Mouse (Mus musculus) heart, embryonic 14.5 days (tissue): Measurements from ENCODE around the gene Gm11939. TPM values are rescaled to one million over a fixed set of nuclear protein-coding genes. Genes with fewer than 3 reads are reported as not detected.

Experiments
- ATAC-seq: fragments of 200-750 bp; cut with Nextera tagmentation; 2 replicates; pipeline ENCODE4 v1.8.0; 2017; ENCODE audit warnings: low read depth, moderate TSS enrichment; ENCODE audit not compliant: insufficient number of reproducible peaks, insufficient read depth, low FRiP score
- H3K27ac ChIP-seq, 2 experiments: fragments of 200-500 bp in 1 of 2; fragments of 300-500 bp in 1 of 2; sonication (generic) in 1 of 2; replicated peaks in 1 of 2; 2 replicates each; pipeline ENCODE4 v1.5.1; 2012 to 2014; ENCODE audit warnings: low read depth in 2 of 2, low read length in 2 of 2, control low read depth in 1 of 2, mild to moderate bottlenecking in 1 of 2, mixed read lengths in 1 of 2; ENCODE audit not compliant: control insufficient read depth in 1 of 2, insufficient read depth in 1 of 2
- H3K27me3 ChIP-seq: fragments of 300-500 bp; sonication (generic); 2 replicates; pipeline ENCODE4 v1.6.1; 2014; ENCODE audit warnings: mild to moderate bottlenecking, low read length, control low read depth; ENCODE audit not compliant: control insufficient read depth, insufficient read depth
- H3K36me3 ChIP-seq: fragments of 300-500 bp; sonication (generic); 2 replicates; pipeline ENCODE4 v1.6.1; 2014; ENCODE audit warnings: mild to moderate bottlenecking, control low read depth, low read length, mixed read lengths; ENCODE audit not compliant: control insufficient read depth, insufficient read depth
- H3K4me1 ChIP-seq, 2 experiments: fragments of 200-500 bp in 1 of 2; fragments of 300-500 bp in 1 of 2; sonication (generic) in 1 of 2; 2 replicates each; pipeline ENCODE4 v1.6.1; 2012 to 2014; ENCODE audit warnings: low read length in 2 of 2, control low read depth in 1 of 2, mixed read lengths in 1 of 2; ENCODE audit not compliant: control insufficient read depth in 2 of 2, insufficient read depth in 2 of 2
- H3K4me2 ChIP-seq: fragments of 300-500 bp; sonication (generic); 2 replicates; pipeline ENCODE4 v1.6.1; 2014; ENCODE audit warnings: mild to moderate bottlenecking, low read length
- H3K4me3 ChIP-seq, 2 experiments: fragments of 200-500 bp in 1 of 2; fragments of 300-500 bp in 1 of 2; sonication (generic) in 1 of 2; 2 replicates each; pipeline ENCODE4 v1.5.1; 2012 to 2014; ENCODE audit warnings: low read length in 2 of 2, mild to moderate bottlenecking in 2 of 2, control low read depth in 1 of 2, low read depth in 1 of 2, moderate library complexity in 1 of 2; ENCODE audit not compliant: control insufficient read depth in 1 of 2, insufficient read depth in 1 of 2
- H3K9ac ChIP-seq: fragments of 300-500 bp; sonication (generic); 2 replicates; pipeline ENCODE4 v1.6.1; 2014; ENCODE audit warnings: mild to moderate bottlenecking, low read length
- H3K9me3 ChIP-seq: fragments of 300-500 bp; sonication (generic); 2 replicates; pipeline ENCODE4 v1.6.1; 2016; ENCODE audit warnings: low read length, control low read depth; ENCODE audit not compliant: control insufficient read depth
- WGBS: fragments of 180-500 bp; shearing (Covaris S2); extraction: QIAGEN DNeasy Blood & Tissue Kit; methylation state at CpG from one replicate; pipeline ENCODE4 v1.1.7; 2014; 5-methylcytosine and 5-hydroxymethylcytosine counted together
- polyA plus RNA-seq: library from polyadenylated mRNA; unstranded; fragments of >200 nt; fragmentation: Nextera tagmentation; extraction: Ambion mirVana; gene quantifications from 2 replicates; pipeline ENCODE4 v1.2.1, GENCODE M21; 2014

Gene Gm11939
- polyA plus RNA-seq, 1 experiment from 2014 or later, result not detected

DNA sequence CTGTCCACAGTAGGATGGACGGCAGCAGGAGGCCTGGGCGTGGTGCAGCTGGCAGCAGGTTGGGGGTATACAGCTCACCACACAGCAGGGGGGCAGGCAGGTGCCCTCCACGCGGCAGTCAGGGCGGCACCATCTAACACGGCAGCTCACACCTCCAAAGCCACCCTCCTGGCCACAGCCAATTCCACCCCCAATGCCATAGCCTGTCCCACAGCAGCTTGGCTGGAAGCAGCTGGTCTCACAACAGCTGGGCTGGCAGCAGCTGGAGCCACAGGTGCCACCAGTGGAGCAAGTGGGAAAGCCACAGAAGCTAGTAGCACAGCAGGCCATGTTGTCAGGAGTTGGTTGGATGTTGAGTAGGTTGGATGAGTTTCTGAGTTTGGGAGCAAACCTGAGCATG is 21.4 kb upstream of the Gm11939 start, which contains the start of gene Krtap1-5:
Gene Krtap1-5, minus strand, starts transcription at position 381 of the 400 bp plus-strand sequence.
- H3K4me1 ChIP-seq, result no peaks in the 10 kb centered on the region
- 74% methylated on average over 6 of the region's 6 CpGs for WGBS

DNA sequence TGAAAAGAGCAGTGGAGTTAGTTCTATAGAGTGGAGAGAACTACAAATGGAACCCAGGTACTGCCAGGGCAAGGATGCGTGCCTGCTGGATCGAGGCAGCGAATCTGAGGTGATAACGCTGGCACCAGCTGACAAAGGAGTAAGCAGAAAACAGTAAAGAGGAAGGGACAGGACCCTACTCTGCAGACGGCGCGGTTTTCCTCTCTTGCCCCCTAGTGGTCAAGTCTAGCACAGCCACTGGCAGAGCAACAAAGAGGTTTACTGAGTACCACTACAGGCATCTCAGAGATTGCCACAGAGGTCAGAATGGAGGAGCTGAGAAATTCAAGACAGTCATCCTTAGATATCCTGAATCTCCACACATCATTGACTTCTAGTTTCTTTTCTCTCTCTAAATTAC is 14.8 kb upstream of the Gm11939 start:
- WGBS, result 2% methylated on average over 7 of the region's 7 CpGs
- no peak overlapping the region for H3K27ac ChIP-seq
- H3K4me3 ChIP-seq, result no peak overlapping the region
- H3K27me3 ChIP-seq, result no peaks in the 10 kb centered on the region
- no peaks in the 10 kb centered on the region for H3K36me3 ChIP-seq
- H3K4me2 ChIP-seq, result peak overlapping the region; percentile 50
- no peak overlapping the region for H3K9ac ChIP-seq
- H3K4me1 ChIP-seq, result no peaks in the 10 kb centered on the region
- ATAC-seq, result no peak
- no peaks in the 10 kb centered on the region for H3K9me3 ChIP-seq

More for the DNA sequence above, 21.4 kb upstream of the Gm11939 start, which contains the start of gene Krtap1-5:
- no peaks in the 10 kb centered on the region for H3K9me3 ChIP-seq
- ATAC-seq, result no peak
- H3K36me3 ChIP-seq, result no peaks in the 10 kb centered on the region
- H3K4me2 ChIP-seq, result no peak within 1 kb of the TSS
- H3K9ac ChIP-seq, result no peak within 1 kb of the TSS
- no peaks in the 10 kb centered on the region for H3K27me3 ChIP-seq
- H3K4me3 ChIP-seq, result no peak within 1 kb of the TSS
- no peak within 1 kb of the TSS for H3K27ac ChIP-seq

DNA sequence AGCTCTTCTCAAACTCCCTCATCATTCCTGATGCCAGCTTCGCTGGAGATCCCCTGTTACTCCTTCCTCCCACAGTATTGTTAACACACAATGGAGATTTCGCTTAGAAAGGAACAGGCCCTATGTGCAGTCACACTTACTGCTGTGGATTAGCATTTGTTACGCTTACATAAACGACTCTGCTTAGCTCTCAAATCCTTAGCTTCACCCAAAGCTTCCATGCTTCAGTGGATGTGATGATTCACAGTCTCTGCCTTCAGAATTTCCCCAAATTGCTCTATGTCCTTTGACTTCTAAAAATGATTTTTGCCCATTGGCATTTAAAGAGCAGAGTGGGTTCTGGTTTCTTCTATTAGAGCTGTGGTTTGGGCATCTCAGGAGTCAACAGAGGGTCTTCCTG is 13.9 kb upstream of the Gm11939 start:
- no peaks in the 10 kb centered on the region for H3K9me3 ChIP-seq
- no peaks in the 10 kb centered on the region for H3K27me3 ChIP-seq
- H3K4me1 ChIP-seq, result no peaks in the 10 kb centered on the region
- 65% methylated on average over 4 of the region's 4 CpGs for WGBS
- H3K4me2 ChIP-seq, result no peak overlapping the region
- H3K36me3 ChIP-seq, result no peaks in the 10 kb centered on the region
- ATAC-seq, result no peak
- H3K9ac ChIP-seq, result no peak overlapping the region
- no peak overlapping the region for H3K27ac ChIP-seq
- no peak overlapping the region for H3K4me3 ChIP-seq

DNA sequence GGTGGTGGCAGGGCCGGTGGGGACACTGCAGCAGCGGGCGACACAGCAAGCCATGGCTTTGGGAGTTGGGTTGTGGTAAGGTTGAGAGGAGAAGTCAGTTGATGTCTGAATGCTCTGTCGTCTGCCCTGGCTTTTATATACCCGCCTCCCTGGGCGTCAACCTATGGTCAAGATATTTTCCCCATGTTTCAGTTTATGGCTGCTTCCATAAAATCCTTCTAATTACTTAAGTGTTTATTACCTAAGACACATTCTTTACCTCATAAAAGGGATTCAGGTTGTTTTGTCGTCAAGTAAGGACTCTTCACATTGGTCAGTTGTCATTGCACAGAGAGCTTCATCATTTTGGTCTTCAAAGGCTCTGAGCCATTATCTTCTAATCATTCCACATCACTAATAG is 7.3 kb upstream of the Gm11939 start, which contains the start of gene Krtap3-1:
Gene Krtap3-1, minus strand, starts transcription at position 101 of the 400 bp plus-strand sequence.
- 83% methylated on average over 7 of the region's 7 CpGs for WGBS
- no peak within 1 kb of the TSS for H3K9ac ChIP-seq
- H3K9me3 ChIP-seq, result no peaks in the 10 kb centered on the region
- H3K27ac ChIP-seq, result no peak within 1 kb of the TSS
- H3K4me1 ChIP-seq, result no peaks in the 10 kb centered on the region
- H3K4me3 ChIP-seq, result no peak within 1 kb of the TSS
- ATAC-seq, result no peak
- H3K36me3 ChIP-seq, result no peaks in the 10 kb centered on the region
- no peaks in the 10 kb centered on the region for H3K27me3 ChIP-seq
- H3K4me2 ChIP-seq, result no peak within 1 kb of the TSS

DNA sequence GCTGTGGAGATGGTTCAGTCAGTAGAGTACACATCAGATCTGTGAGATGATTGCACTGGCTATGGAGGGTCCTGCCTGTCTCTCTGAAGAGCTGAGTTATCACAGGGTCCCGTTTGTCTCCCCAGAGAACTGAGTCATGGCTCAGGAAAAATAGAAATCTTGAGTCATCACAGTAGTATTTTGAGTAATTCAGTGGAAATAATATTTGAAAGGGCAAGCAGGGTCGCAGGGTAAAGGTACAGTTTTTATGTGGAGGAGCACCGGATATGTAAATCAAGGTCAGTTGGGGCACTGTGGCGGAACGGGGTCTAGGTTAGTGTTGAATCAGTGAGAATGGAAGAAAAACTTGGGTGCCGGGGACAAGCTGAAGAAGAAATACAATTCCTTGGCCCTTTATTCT is 3.3 kb upstream of the Gm11939 start:
- no peaks in the 10 kb centered on the region for H3K9me3 ChIP-seq
- no peaks in the 10 kb centered on the region for H3K27me3 ChIP-seq
- no peak overlapping the region for H3K4me3 ChIP-seq
- H3K9ac ChIP-seq, result no peak overlapping the region
- H3K4me2 ChIP-seq, result no peak overlapping the region
- no peaks in the 10 kb centered on the region for H3K4me1 ChIP-seq
- no peaks in the 10 kb centered on the region for H3K36me3 ChIP-seq
- H3K27ac ChIP-seq, result no peak overlapping the region
- no peak for ATAC-seq
- 78% methylated on average over 6 of the region's 6 CpGs for WGBS

DNA sequence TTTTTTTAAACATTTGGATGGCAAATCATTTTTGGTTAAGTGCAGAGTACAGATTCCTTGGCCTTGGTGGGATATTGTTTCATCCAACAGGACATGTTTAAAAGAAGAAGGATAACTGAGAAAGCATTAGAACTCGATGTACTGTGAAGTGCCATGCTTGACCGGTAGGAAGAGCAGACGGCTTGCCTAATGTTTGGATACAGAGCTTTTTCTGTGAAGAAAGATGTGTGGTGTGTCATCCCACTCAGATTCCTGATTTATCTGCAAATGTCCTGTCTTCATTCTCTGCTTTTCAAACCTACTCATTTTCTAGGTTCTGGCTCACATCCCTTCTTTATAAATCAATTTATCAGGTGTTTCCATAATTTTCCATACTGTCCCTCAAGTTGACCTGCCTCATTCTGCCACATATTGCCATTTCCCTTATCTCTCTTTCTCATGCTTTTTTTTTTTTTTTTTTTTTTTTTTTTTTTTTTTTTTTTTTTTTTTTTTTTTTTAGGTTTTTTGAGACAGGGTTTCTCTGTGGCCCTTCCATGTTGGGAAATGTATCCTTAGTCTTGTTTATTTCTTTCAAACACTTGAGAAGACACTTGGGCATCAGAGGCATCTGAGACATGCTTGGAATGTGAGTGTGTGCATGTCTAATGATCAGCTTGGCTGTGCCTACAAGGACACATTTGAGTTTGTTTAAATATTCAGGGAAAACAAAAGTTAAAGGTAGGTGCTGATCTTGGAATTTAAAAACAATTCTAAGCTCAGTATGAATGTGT is 1.1 kb downstream of the Gm11939 start:
- H3K4me3 ChIP-seq, result no peak overlapping the region
- H3K9ac ChIP-seq, result no peak overlapping the region
- H3K27ac ChIP-seq, result no peak overlapping the region
- H3K4me2 ChIP-seq, result no peak overlapping the region
- WGBS, result 72% methylated on average over 3 of the region's 3 CpGs
- H3K27me3 ChIP-seq, result no peaks in the 10 kb centered on the region
- no peaks in the 10 kb centered on the region for H3K36me3 ChIP-seq
- no peak for ATAC-seq
- no peaks in the 10 kb centered on the region for H3K9me3 ChIP-seq
- H3K4me1 ChIP-seq, result no peaks in the 10 kb centered on the region

DNA sequence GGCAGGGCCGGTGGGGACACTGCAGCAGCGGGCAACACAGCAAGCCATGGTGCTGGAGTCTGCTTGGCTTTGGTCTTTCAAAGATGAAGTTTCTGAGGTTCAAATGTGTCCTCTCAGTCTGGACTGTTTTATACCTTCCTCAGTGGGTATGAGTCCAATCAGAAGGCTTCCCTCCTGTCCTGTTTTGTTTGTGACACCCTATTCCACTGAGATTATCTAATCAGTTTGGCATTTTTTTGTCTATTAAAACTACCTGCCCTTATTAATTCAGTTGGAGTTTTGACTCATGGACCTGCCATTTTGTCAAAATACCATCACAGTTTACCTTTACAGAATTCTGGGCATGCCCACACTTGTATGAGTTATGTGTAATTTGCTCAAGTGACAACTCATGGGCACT is 2.5 kb downstream of the Gm11939 start, which contains the start of gene Krtap3-2:
Gene Krtap3-2, minus strand, starts transcription at position 101 of the 400 bp plus-strand sequence.
- Histone ChIP-seq H3K4me2 (no peak within 1 kb of the TSS), H3K27me3 (no peaks in the 10 kb centered on the region), H3K36me3 (no peaks in the 10 kb centered on the region), H3K27ac (no peak within 1 kb of the TSS), H3K9me3 (no peaks in the 10 kb centered on the region), H3K4me3 (no peak within 1 kb of the TSS), H3K9ac (no peak within 1 kb of the TSS), H3K4me1 (no peaks in the 10 kb centered on the region)
- ATAC-seq, result no peak
- WGBS, result 72% methylated on average over 2 of the region's 2 CpGs

DNA sequence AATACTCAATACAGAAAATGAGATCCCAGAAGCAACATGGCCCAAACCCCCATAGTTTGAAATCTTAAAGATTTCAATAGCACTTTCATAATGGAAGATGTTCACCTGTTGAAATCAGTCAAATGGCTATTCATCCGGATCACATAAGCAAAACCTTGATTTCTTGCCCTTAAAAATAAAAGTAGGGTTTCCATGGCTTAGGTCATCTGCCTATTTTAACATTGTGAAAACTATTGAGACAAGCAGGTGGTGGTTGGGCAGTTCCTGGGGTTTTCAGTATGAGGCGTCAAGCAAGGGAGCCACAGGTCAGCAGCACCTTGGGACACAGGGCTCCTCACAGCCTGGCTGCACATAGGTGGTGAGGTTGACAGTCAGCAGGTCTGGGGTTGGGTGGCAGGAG is 3.1 kb downstream of the Gm11939 start:
- Histone ChIP-seq H3K27ac (no peak overlapping the region), H3K4me3 (no peak overlapping the region), H3K36me3 (no peaks in the 10 kb centered on the region), H3K9me3 (no peaks in the 10 kb centered on the region), H3K27me3 (no peaks in the 10 kb centered on the region), H3K4me1 (no peaks in the 10 kb centered on the region), H3K9ac (no peak overlapping the region), H3K4me2 (no peak overlapping the region)
- 77% methylated on average over 2 of the region's 2 CpGs for WGBS
- ATAC-seq, result no peak
